Mouse (Mus musculus) CD4-positive helper T cell, adult 2 months (primary cell): ENCODE data around the gene Sidt2.

Experiments
- DNase-seq: peaks from one replicate; pipeline ENCODE4 v3.0.0-alpha.2; 2012; ENCODE audit warnings: low read depth, missing footprints, low spot score

The Sidt2 gene

GRCm38 (mm10) chr9:45946872-45947183 is 8.2 kb downstream of the Sidt2 start:
- DNase-seq, result no peak

GRCm38 (mm10) chr9:45946182-45946871 is 8.7 kb downstream of the Sidt2 start:
- peak; percentile 47 for DNase-seq

GRCm38 (mm10) chr9:45945721-45946120 is 9.3 kb downstream of the Sidt2 start:
- DNase-seq, result peak; percentile 58

- DNase-seq, result peak; percentile 93
These were observed 10.3 kb downstream of the Sidt2 start for GRCm38 (mm10) chr9:45944506-45945400.

- DNase-seq, result no peak
These were observed 11.2 kb downstream of the Sidt2 start for GRCm38 (mm10) chr9:45943628-45944505.

- DNase-seq, result no peak
These were observed 12.1 kb downstream of the Sidt2 start for GRCm38 (mm10) chr9:45942916-45943315.

GRCm38 (mm10) chr9:45942464-45942863 is 12.6 kb downstream of the Sidt2 start:
- no peak for DNase-seq

- no peak for DNase-seq
These were observed 13.6 kb downstream of the Sidt2 start for GRCm38 (mm10) chr9:45941329-45941888.

GRCm38 (mm10) chr9:45939794-45940193 is 15.3 kb downstream of the Sidt2 start:
- no peak for DNase-seq

- DNase-seq, result no peak
These were observed 16.0 kb downstream of the Sidt2 start for GRCm38 (mm10) chr9:45938952-45939637.

GRCm38 (mm10) chr9:45938088-45938487 is 17.0 kb downstream of the Sidt2 start:
- no peak for DNase-seq

- DNase-seq, result peak; percentile 56
These were observed 18.2 kb downstream of the Sidt2 start for GRCm38 (mm10) chr9:45936883-45937282.

GRCm38 (mm10) chr9:45935628-45936210 is 19.3 kb downstream of the Sidt2 start, which contains the start of gene Tagln:
TSS of gene Tagln (minus strand) at chr9:45936058.
- no peak for DNase-seq

GRCm38 (mm10) chr9:45932571-45933415 is 22.3 kb downstream of the Sidt2 start:
- no peak for DNase-seq

- no peak for DNase-seq
These were observed 23.1 kb downstream of the Sidt2 start for GRCm38 (mm10) chr9:45931958-45932357.

- DNase-seq, result no peak
These were observed 25.8 kb downstream of the Sidt2 start for GRCm38 (mm10) chr9:45929285-45929684.

GRCm38 (mm10) chr9:45919895-45920294 is 35.2 kb downstream of the Sidt2 start:
- DNase-seq, result no peak

- DNase-seq, result no peak
These were observed 37.8 kb downstream of the Sidt2 start for GRCm38 (mm10) chr9:45917041-45917934.

GRCm38 (mm10) chr9:45915659-45916058 is 39.4 kb downstream of the Sidt2 start:
- no peak for DNase-seq
